Mouse (Mus musculus): ENCODE measurements around the gene Slfn3. TPM values are rescaled to one million over a fixed set of nuclear protein-coding genes. Genes with fewer than 3 reads are reported as not detected.
"Not testable (repeated sequence)": the region's sequence is repeated elsewhere in the genome, so short reads cannot be mapped to it uniquely, and the experiment has no call there.

Gene Slfn3
- polyA plus RNA-seq, 1 experiment, result 0.46 TPM

- Histone ChIP-seq H3K4me1 (ENCODE audit: control insufficient read depth, insufficient read depth, low read length) (no peaks in the 10 kb centered on the region), H3K4me3 (ENCODE audit: insufficient read depth, low read length) (no peak overlapping the region), H3K27ac (ENCODE audit: insufficient read depth, low read length) (no peak overlapping the region)
- TF ChIP-seq CTCF (IDR thresholded peaks at IDR 0.05; ENCODE audit: borderline replicate concordance, insufficient read depth, low read length) (no peak), POLR2A (IDR thresholded peaks at IDR 0.05; ENCODE audit: low read depth, low read length) (no peak)
Measured at GRCm38 (mm10) chr11:83224750-83225149, 33.6 kb downstream of the Slfn3 start.

DNA sequence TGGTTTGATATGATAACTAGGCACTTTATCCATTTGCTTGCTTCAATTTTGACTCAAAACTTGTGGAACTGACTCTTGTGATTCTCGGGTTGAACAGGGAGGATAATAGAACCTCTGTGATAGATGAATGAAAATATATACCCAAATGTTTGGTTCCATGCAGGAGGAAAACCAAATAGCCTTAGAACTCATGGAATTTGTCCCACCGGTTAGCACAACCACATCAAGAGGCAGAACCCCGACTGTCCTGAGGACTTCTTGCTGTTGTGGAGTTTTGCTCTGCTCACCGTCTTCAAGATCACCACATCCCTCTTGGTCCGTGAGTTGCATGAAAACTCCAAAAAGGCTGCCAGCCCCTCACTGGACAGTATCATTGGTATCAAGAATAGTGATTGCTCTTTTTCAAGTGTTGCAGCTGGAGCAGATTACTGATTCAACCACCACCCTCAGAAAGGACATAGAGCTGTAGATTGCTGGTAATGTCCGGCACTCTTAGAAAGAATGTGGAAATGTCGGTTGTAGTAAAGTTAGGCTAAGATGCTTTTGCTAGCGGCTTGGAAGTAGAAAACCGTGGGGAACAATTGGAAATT is 34.3 kb downstream of the Slfn3 start:
- Histone ChIP-seq H3K4me1 (ENCODE audit: control insufficient read depth, insufficient read depth, low read length) (no peaks in the 10 kb centered on the region), H3K4me3 (ENCODE audit: insufficient read depth, low read length) (no peak overlapping the region), H3K27ac (ENCODE audit: insufficient read depth, low read length) (no peak overlapping the region)
- TF ChIP-seq CTCF (IDR thresholded peaks at IDR 0.05; ENCODE audit: borderline replicate concordance, insufficient read depth, low read length) (no peak), POLR2A (IDR thresholded peaks at IDR 0.05; ENCODE audit: low read depth, low read length) (no peak)

- TF ChIP-seq CTCF (IDR thresholded peaks at IDR 0.05; ENCODE audit: borderline replicate concordance, insufficient read depth, low read length) (no peak), POLR2A (IDR thresholded peaks at IDR 0.05; ENCODE audit: low read depth, low read length) (no peak)
- no peak overlapping the region for H3K4me3 ChIP-seq (ENCODE audit: insufficient read depth, low read length)
- H3K4me1 ChIP-seq (ENCODE audit: control insufficient read depth, insufficient read depth, low read length), result no peaks in the 10 kb centered on the region
- no peak overlapping the region for H3K27ac ChIP-seq (ENCODE audit: insufficient read depth, low read length)
Measured at GRCm38 (mm10) chr11:83227926-83228723, 37.0 kb downstream of the Slfn3 start.

GRCm38 (mm10) chr11:83230966-83231365 is 39.8 kb downstream of the Slfn3 start:
- no peak for TF ChIP-seq POLR2A (IDR thresholded peaks at IDR 0.05; ENCODE audit: low read depth, low read length)
- Histone ChIP-seq H3K27ac (ENCODE audit: insufficient read depth, low read length) (no peak overlapping the region), H3K4me3 (ENCODE audit: insufficient read depth, low read length) (no peak overlapping the region), H3K4me1 (ENCODE audit: control insufficient read depth, insufficient read depth, low read length) (no peaks in the 10 kb centered on the region)

DNA sequence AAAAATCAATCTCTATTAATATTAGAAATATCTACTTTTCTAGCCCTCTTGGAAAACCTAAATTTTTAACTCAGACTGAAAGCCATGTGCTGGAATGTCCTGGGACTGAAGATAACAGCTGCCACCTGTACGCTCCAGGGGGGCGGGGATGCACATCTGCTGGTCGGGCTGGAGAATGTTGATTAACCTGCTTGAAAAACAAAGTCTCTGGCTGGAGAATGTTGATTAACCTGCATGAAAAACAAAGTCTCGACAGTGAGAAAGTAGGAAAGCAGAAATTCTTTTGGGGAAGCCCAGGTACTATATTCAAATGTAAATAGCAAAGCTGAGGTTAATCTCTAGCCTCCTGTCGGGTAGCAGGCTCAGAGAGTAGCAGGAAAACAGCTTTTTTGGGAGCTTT is 42.5 kb downstream of the Slfn3 start:
- not testable (repeated sequence) for H3K27ac ChIP-seq (ENCODE audit: insufficient read depth, low read length); H3K4me3 ChIP-seq (ENCODE audit: insufficient read depth, low read length); H3K4me1 ChIP-seq (ENCODE audit: control insufficient read depth, insufficient read depth, low read length)

- H3K4me1 ChIP-seq (ENCODE audit: control insufficient read depth, insufficient read depth, low read length); H3K27ac ChIP-seq (ENCODE audit: insufficient read depth, low read length); H3K4me3 ChIP-seq (ENCODE audit: insufficient read depth, low read length): not testable (repeated sequence)
Measured at GRCm38 (mm10) chr11:83237390-83237789, 46.3 kb downstream of the Slfn3 start.

DNA sequence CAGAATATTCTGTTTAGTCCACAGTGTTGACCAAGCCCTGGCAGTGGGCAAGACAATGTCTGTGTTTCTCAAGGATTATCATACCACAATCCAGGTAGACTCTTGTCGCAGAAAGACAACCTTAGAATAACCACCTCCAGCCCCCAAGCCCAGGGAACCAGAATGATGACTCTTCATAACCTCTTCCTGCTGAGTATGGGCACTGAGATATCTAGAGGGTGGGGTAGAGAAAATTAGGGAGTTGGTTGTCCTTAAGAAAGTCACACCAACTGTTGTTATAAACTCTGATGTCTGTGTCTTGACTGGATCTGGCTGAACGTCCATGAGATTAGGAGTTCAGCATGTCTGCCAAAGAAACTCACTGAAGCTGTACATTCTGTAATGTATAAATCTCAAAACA is 47.3 kb downstream of the Slfn3 start:
- no peak overlapping the region for H3K27ac ChIP-seq (ENCODE audit: insufficient read depth, low read length)
- H3K4me3 ChIP-seq (ENCODE audit: insufficient read depth, low read length), result no peak overlapping the region
- TF ChIP-seq POLR2A (IDR thresholded peaks at IDR 0.05; ENCODE audit: low read depth, low read length), result no peak
- no peak for TF ChIP-seq CTCF (IDR thresholded peaks at IDR 0.05; ENCODE audit: borderline replicate concordance, insufficient read depth, low read length)
- no peaks in the 10 kb centered on the region for H3K4me1 ChIP-seq (ENCODE audit: control insufficient read depth, insufficient read depth, low read length)

DNA sequence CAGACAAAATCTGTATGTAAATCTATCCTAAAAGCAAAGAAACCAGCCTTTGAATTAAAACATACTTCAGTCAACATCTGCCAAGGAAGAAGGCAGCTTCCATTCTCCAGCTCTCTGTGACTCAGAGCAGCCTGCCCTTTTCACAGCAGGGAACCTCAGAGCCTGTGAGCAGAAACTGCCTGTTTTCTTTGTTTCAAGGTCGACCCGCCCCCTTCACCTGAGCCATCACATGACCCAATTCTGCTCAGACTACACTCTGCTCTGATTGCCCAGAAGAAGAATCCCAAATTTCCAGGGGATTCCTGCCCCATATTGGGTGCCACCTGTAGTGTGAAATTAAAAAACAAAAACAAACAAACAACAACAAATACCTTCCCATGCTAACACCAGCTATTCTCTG is 48.7 kb downstream of the Slfn3 start:
- no peak overlapping the region for H3K27ac ChIP-seq (ENCODE audit: insufficient read depth, low read length)
- TF ChIP-seq POLR2A (IDR thresholded peaks at IDR 0.05; ENCODE audit: low read depth, low read length) (no peak), CTCF (IDR thresholded peaks at IDR 0.05; ENCODE audit: borderline replicate concordance, insufficient read depth, low read length) (no peak)
- no peak overlapping the region for H3K4me3 ChIP-seq (ENCODE audit: insufficient read depth, low read length)
- H3K4me1 ChIP-seq (ENCODE audit: control insufficient read depth, insufficient read depth, low read length), result no peaks in the 10 kb centered on the region

GRCm38 (mm10) chr11:83257211-83257610 is 66.1 kb downstream of the Slfn3 start:
- H3K4me3 ChIP-seq (ENCODE audit: insufficient read depth, low read length); H3K27ac ChIP-seq (ENCODE audit: insufficient read depth, low read length); H3K4me1 ChIP-seq (ENCODE audit: control insufficient read depth, insufficient read depth, low read length): not testable (repeated sequence)

GRCm38 (mm10) chr11:83262673-83263072 is 71.5 kb downstream of the Slfn3 start:
- no peaks in the 10 kb centered on the region for H3K4me1 ChIP-seq (ENCODE audit: control insufficient read depth, insufficient read depth, low read length)
- no peak overlapping the region for H3K27ac ChIP-seq (ENCODE audit: insufficient read depth, low read length)
- no peak overlapping the region for H3K4me3 ChIP-seq (ENCODE audit: insufficient read depth, low read length)
- TF ChIP-seq CTCF (IDR thresholded peaks at IDR 0.05; ENCODE audit: borderline replicate concordance, insufficient read depth, low read length) (no peak), POLR2A (IDR thresholded peaks at IDR 0.05; ENCODE audit: low read depth, low read length) (no peak)

DNA sequence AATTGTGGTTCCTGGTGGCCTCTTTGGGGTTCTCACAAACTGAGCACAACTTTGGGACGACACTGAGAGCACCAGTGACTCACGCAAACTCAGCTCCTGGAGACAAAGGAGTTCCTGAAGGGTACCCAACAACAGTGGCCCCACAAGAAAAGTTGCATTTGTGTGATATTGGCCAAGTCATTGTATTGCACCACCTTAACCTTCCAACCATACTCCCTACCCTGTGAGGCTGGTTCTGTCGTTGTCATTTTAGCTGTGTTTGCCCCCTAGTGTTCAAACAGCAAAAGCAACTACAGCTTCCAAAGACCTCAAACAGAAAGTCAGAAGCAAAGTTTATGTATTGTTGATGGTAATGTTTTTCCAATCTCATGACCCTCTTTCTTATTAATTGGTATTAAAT is 72.0 kb downstream of the Slfn3 start:
- Histone ChIP-seq H3K4me1 (ENCODE audit: control insufficient read depth, insufficient read depth, low read length) (no peaks in the 10 kb centered on the region), H3K4me3 (ENCODE audit: insufficient read depth, low read length) (no peak overlapping the region), H3K27ac (ENCODE audit: insufficient read depth, low read length) (no peak overlapping the region)
- TF ChIP-seq POLR2A (IDR thresholded peaks at IDR 0.05; ENCODE audit: low read depth, low read length) (no peak), CTCF (IDR thresholded peaks at IDR 0.05; ENCODE audit: borderline replicate concordance, insufficient read depth, low read length) (no peak)

Other genes starting within 250 kb of the Slfn3 start
- gene Slfn5, start 240.0 kb upstream of the Slfn3 start, polyA plus RNA-seq (2011; ENCODE audit: insufficient read length, low read depth, missing spikeins), result 1.0 and 5.1 TPM in 2 replicates
- gene Slfn9, start 199.5 kb upstream of the Slfn3 start, polyA plus RNA-seq (2011; ENCODE audit: insufficient read length, low read depth, missing spikeins), result 23.9 and 28.7 TPM in 2 replicates
- gene Slfn8, start 170.5 kb upstream of the Slfn3 start, polyA plus RNA-seq (2011; ENCODE audit: insufficient read length, low read depth, missing spikeins), result 2.2 and 4.2 TPM in 2 replicates
- 7.4 and 7.7 TPM in 2 replicates for gene Slfn2, start 126.2 kb upstream of the Slfn3 start, polyA plus RNA-seq (2011; ENCODE audit: insufficient read length, low read depth, missing spikeins)
- gene Slfn1, start 74.5 kb upstream of the Slfn3 start, polyA plus RNA-seq (2011; ENCODE audit: insufficient read length, low read depth, missing spikeins), result not detected in 2 replicates
- gene Slfn4, start 16.1 kb upstream of the Slfn3 start, polyA plus RNA-seq (2011; ENCODE audit: insufficient read length, low read depth, missing spikeins), result not detected in 2 replicates
- gene Slfn14, start 95.4 kb downstream of the Slfn3 start, polyA plus RNA-seq (2011; ENCODE audit: insufficient read length, low read depth, missing spikeins), result not detected in 2 replicates
- gene Ap2b1, start 107.7 kb downstream of the Slfn3 start, polyA plus RNA-seq (2011; ENCODE audit: insufficient read length, low read depth, missing spikeins), result 115 and 122 TPM in 2 replicates
- gene Pex12, start 111.3 kb downstream of the Slfn3 start, polyA plus RNA-seq (2011; ENCODE audit: insufficient read length, low read depth, missing spikeins), result 8.9 and 9.0 TPM in 2 replicates
- 2.1 and 2.7 TPM in 2 replicates for gene Rasl10b, start 217.8 kb downstream of the Slfn3 start, polyA plus RNA-seq (2011; ENCODE audit: insufficient read length, low read depth, missing spikeins)
- gene Gas2l2, start 238.1 kb downstream of the Slfn3 start, polyA plus RNA-seq (2011; ENCODE audit: insufficient read length, low read depth, missing spikeins), result not detected in 2 replicates
- not detected in 2 replicates for gene 1700020L24Rik, start 246.3 kb downstream of the Slfn3 start, polyA plus RNA-seq (2011; ENCODE audit: insufficient read length, low read depth, missing spikeins)